Mouse (Mus musculus) embryonic facial prominence, embryonic 10.5 days (tissue): ENCODE measurements around the gene Ankib1. TPM values are rescaled to one million over a fixed set of nuclear protein-coding genes. Genes with fewer than 3 reads are reported as not detected.
"Not testable (repeated sequence)": the region's sequence is repeated elsewhere in the genome, so short reads cannot be mapped to it uniquely, and the experiment has no call there.

Experiments
- DNase-seq: peaks from one replicate; pipeline ENCODE4 v3.0.0-alpha.2; 2017; ENCODE audit warnings: low spot score
- H3K27ac ChIP-seq: fragments of 300-500 bp; sonication (generic); replicated peaks from 2 replicates; pipeline ENCODE4 v1.5.1; 2016; ENCODE audit warnings: mild to moderate bottlenecking
- H3K27me3 ChIP-seq: fragments of 300-500 bp; sonication (generic); replicated peaks from 2 replicates; pipeline ENCODE4 v1.6.1; 2016; ENCODE audit warnings: low read depth, mild to moderate bottlenecking; ENCODE audit not compliant: poor library complexity, severe bottlenecking
- H3K36me3 ChIP-seq: fragments of 300-500 bp; sonication (generic); replicated peaks from 2 replicates; pipeline ENCODE4 v1.6.1; 2016; ENCODE audit warnings: mild to moderate bottlenecking, moderate library complexity
- H3K4me1 ChIP-seq: fragments of 300-500 bp; sonication (generic); 2 replicates; pipeline ENCODE4 v1.6.1; 2016
- H3K4me3 ChIP-seq: fragments of 300-500 bp; sonication (generic); 2 replicates; pipeline ENCODE4 v1.5.1; 2016; ENCODE audit warnings: mild to moderate bottlenecking, moderate library complexity
- H3K9me3 ChIP-seq: fragments of 300-500 bp; sonication (generic); 2 replicates; pipeline ENCODE4 v1.6.1; 2016; ENCODE audit warnings: mild to moderate bottlenecking
- WGBS: fragments of 180-500 bp; shearing (Covaris S2); methylation state at CpG from one replicate; pipeline ENCODE4 v1.1.7; 2016; 5-methylcytosine and 5-hydroxymethylcytosine counted together
- polyA plus RNA-seq: library from polyadenylated mRNA; unstranded; fragments of >200 nt; fragmentation: Nextera tagmentation; extraction: Ambion mirVana; gene quantifications from 2 replicates; pipeline ENCODE4 v1.2.1, GENCODE M21; 2016

The Ankib1 gene
- 9.2 and 9.3 TPM in 2 replicates for polyA plus RNA-seq

- H3K27me3 ChIP-seq: no peaks in the 10 kb centered on the region
- DNase-seq: peak; percentile 91
- peaks cover 27% of the 10 kb centered on the region for H3K4me1 ChIP-seq
- under 1% methylated on average over 109 of the region's 109 CpGs for whole genome bisulfite sequencing
- no peaks in the 10 kb centered on the region for H3K36me3 ChIP-seq
- peak within 1 kb of the TSS; percentile 87 for H3K4me3 ChIP-seq
- peak within 1 kb of the TSS; percentile 91 for H3K27ac ChIP-seq
- H3K9me3 ChIP-seq: no peaks in the 10 kb centered on the region
Measured at GRCm38 (mm10) chr5:3802433-3803291, at the start of gene Ankib1, which contains the start of gene Krit1. TSS of gene Ankib1 (minus strand) at chr5:3802925. TSS of gene Krit1 (plus strand) at chr5:3803184.

- H3K27ac ChIP-seq: 0 out of 2 replicates have a peak within 1 kb of the TSS, but pooled peaks have one; percentile 48
Measured at GRCm38 (mm10) chr5:3845026-3845425, 42.3 kb upstream of the Ankib1 start, which contains the start of gene Lrrd1. TSS of gene Lrrd1 (plus strand) at chr5:3845173.

GRCm38 (mm10) chr5:3834107-3834506, 31.4 kb upstream of the Ankib1 start:
- 83% methylated on average over 1 of the region's 1 CpGs for WGBS
- no peak overlapping the region for H3K4me3 ChIP-seq
- H3K27ac ChIP-seq: no peak overlapping the region
- peaks cover 4% of the 10 kb centered on the region; the same call in 1 of the 2 replicates for H3K9me3 ChIP-seq
- no peaks in the 10 kb centered on the region for H3K4me1 ChIP-seq
- H3K27me3 ChIP-seq: no peaks in the 10 kb centered on the region
- peaks cover 71% of the 10 kb centered on the region for H3K36me3 ChIP-seq
- no peak for DNase-seq

More at GRCm38 (mm10) chr5:3845026-3845425, 42.3 kb upstream of the Ankib1 start, which contains the start of gene Lrrd1:
- Histone ChIP-seq H3K36me3 (peaks cover 24% of the 10 kb centered on the region), H3K27me3 (no peaks in the 10 kb centered on the region), H3K9me3 (no peaks in the 10 kb centered on the region), H3K4me3 (peak within 1 kb of the TSS; percentile 59), H3K4me1 (peaks cover 5% of the 10 kb centered on the region)
- DNase-seq: peak; percentile 34
- WGBS: 7% methylated on average over 24 of the region's 24 CpGs

- 96% methylated on average over 1 of the region's 1 CpGs for WGBS
- Histone ChIP-seq H3K36me3 (peaks cover 41% of the 10 kb centered on the region), H3K4me3 (no peak overlapping the region), H3K9me3 (no peaks in the 10 kb centered on the region), H3K4me1 (peaks cover 10% of the 10 kb centered on the region), H3K27ac (no peak overlapping the region), H3K27me3 (no peaks in the 10 kb centered on the region)
- DNase-seq: no peak
Measured at GRCm38 (mm10) chr5:3808472-3808871, 5.7 kb upstream of the Ankib1 start.

- Histone ChIP-seq H3K36me3 (peaks cover 3% of the 10 kb centered on the region; the same call in 1 of the 2 replicates), H3K4me1 (peaks cover 27% of the 10 kb centered on the region), H3K9me3 (no peaks in the 10 kb centered on the region), H3K27me3 (no peaks in the 10 kb centered on the region), H3K4me3 (peak overlapping the region; percentile 87), H3K27ac (peak overlapping the region; percentile 91)
- no peak for DNase-seq
- WGBS: under 1% methylated on average over 36 of the region's 36 CpGs
Measured at GRCm38 (mm10) chr5:3803292-3804165, 804 bp upstream of the Ankib1 start.

GRCm38 (mm10) chr5:3801672-3802432, 873 bp downstream of the Ankib1 start:
- H3K36me3 ChIP-seq: no peaks in the 10 kb centered on the region
- H3K27me3 ChIP-seq: no peaks in the 10 kb centered on the region
- WGBS: 9% methylated on average over 18 of the region's 18 CpGs
- no peak for DNase-seq
- no peaks in the 10 kb centered on the region for H3K9me3 ChIP-seq
- H3K27ac ChIP-seq: peak overlapping the region; percentile 91
- H3K4me1 ChIP-seq: peaks cover 27% of the 10 kb centered on the region
- peak overlapping the region; percentile 87 for H3K4me3 ChIP-seq

- no peak for DNase-seq
- Histone ChIP-seq H3K4me3 (no peak overlapping the region), H3K9me3 (no peaks in the 10 kb centered on the region), H3K36me3 (no peaks in the 10 kb centered on the region), H3K4me1 (peaks cover 27% of the 10 kb centered on the region), H3K27me3 (no peaks in the 10 kb centered on the region), H3K27ac (no peak overlapping the region)
- WGBS: 84% methylated on average over 4 of the region's 4 CpGs
Measured at GRCm38 (mm10) chr5:3800881-3801280, 1.8 kb downstream of the Ankib1 start.

- peaks cover 27% of the 10 kb centered on the region for H3K4me1 ChIP-seq
- no peaks in the 10 kb centered on the region for H3K36me3 ChIP-seq
- H3K27ac ChIP-seq: no peak overlapping the region
- no peaks in the 10 kb centered on the region for H3K27me3 ChIP-seq
- H3K4me3 ChIP-seq: no peak overlapping the region
- H3K9me3 ChIP-seq: no peaks in the 10 kb centered on the region
- 89% methylated on average over 1 of the region's 1 CpGs for WGBS
- DNase-seq: no peak
Measured at GRCm38 (mm10) chr5:3800041-3800440, 2.7 kb downstream of the Ankib1 start.

- not testable (repeated sequence) for H3K4me3 ChIP-seq, DNase-seq, H3K9me3 ChIP-seq, H3K36me3 ChIP-seq, H3K27me3 ChIP-seq, H3K27ac ChIP-seq
- H3K4me1 ChIP-seq: peaks cover 17% of the 10 kb centered on the region; the same call in 1 of the 2 replicates
Measured at GRCm38 (mm10) chr5:3798656-3799055, 4.1 kb downstream of the Ankib1 start.

GRCm38 (mm10) chr5:3797101-3797500, 5.6 kb downstream of the Ankib1 start:
- H3K36me3 ChIP-seq, H3K27me3 ChIP-seq, H3K9me3 ChIP-seq, DNase-seq, H3K27ac ChIP-seq, H3K4me3 ChIP-seq: not testable (repeated sequence)
- H3K4me1 ChIP-seq: peaks cover 16% of the 10 kb centered on the region; the same call in 1 of the 2 replicates
- 98% methylated on average over 2 of the region's 2 CpGs for WGBS

- DNase-seq: no peak
- no peaks in the 10 kb centered on the region for H3K9me3 ChIP-seq
- no peaks in the 10 kb centered on the region for H3K4me1 ChIP-seq
- H3K36me3 ChIP-seq: 0 out of 2 replicates have a peak, but pooled peaks cover 2% of the 10 kb centered on the region
- no peak overlapping the region for H3K27ac ChIP-seq
- H3K27me3 ChIP-seq: no peaks in the 10 kb centered on the region
- no peak overlapping the region for H3K4me3 ChIP-seq
Measured at GRCm38 (mm10) chr5:3791048-3791447, 11.7 kb downstream of the Ankib1 start.

GRCm38 (mm10) chr5:3787548-3787947, 15.2 kb downstream of the Ankib1 start:
- 90% methylated on average over 4 of the region's 4 CpGs for WGBS
- no peaks in the 10 kb centered on the region for H3K9me3 ChIP-seq
- no peaks in the 10 kb centered on the region for H3K36me3 ChIP-seq
- H3K27me3 ChIP-seq: no peaks in the 10 kb centered on the region
- DNase-seq: no peak
- no peak overlapping the region for H3K27ac ChIP-seq
- H3K4me3 ChIP-seq: no peak overlapping the region
- H3K4me1 ChIP-seq: no peaks in the 10 kb centered on the region
